Mouse (Mus musculus) yolk sac, embryonic 10.5 days (tissue): ENCODE measurements around the gene Ifnz.
"Not testable (repeated sequence)": the region's sequence is repeated elsewhere in the genome, so short reads cannot be mapped to it uniquely, and the experiment has no call there.

ENCODE experiments used
- DNase-seq: peaks from one replicate; pipeline ENCODE4 v3.0.0-alpha.2; 2017; ENCODE audit warnings: low spot score

Ifnz gene

GRCm38 (mm10) chr4:88781831-88782230, at the start of gene Ifnz:
Gene Ifnz (plus strand): TSS chr4:88782131.
- DNase-seq = not testable (repeated sequence)

- no peak for DNase-seq
These were observed 43.5 kb upstream of the Ifnz start for GRCm38 (mm10) chr4:88738480-88738879.

GRCm38 (mm10) chr4:88739036-88739435, 42.9 kb upstream of the Ifnz start:
- DNase-seq = no peak

- DNase-seq = no peak
These were observed 40.5 kb upstream of the Ifnz start for GRCm38 (mm10) chr4:88741426-88741825.

- no peak for DNase-seq
These were observed 39.1 kb upstream of the Ifnz start for GRCm38 (mm10) chr4:88742771-88743371.

GRCm38 (mm10) chr4:88744207-88744606, 37.7 kb upstream of the Ifnz start:
- DNase-seq = no peak

- no peak for DNase-seq
These were observed 32.0 kb upstream of the Ifnz start for GRCm38 (mm10) chr4:88749926-88750325.

- not testable (repeated sequence) for DNase-seq
These were observed 27.1 kb upstream of the Ifnz start, which contains the start of gene Gm13271 for GRCm38 (mm10) chr4:88754818-88755340. Gene Gm13271 (plus strand): TSS chr4:88754868.

- peak; percentile 32 for DNase-seq
These were observed 25.1 kb upstream of the Ifnz start for GRCm38 (mm10) chr4:88756581-88757513.

- peak; percentile 86 for DNase-seq
These were observed 24.3 kb upstream of the Ifnz start for GRCm38 (mm10) chr4:88757628-88758031.

GRCm38 (mm10) chr4:88758751-88759150, 23.2 kb upstream of the Ifnz start:
- DNase-seq = not testable (repeated sequence)

- not testable (repeated sequence) for DNase-seq
These were observed 22.2 kb upstream of the Ifnz start, which contains the start of gene Gm13283 for GRCm38 (mm10) chr4:88759610-88760268. Gene Gm13283 (plus strand): TSS chr4:88760119.

- DNase-seq = peak; percentile 64
These were observed 21.5 kb upstream of the Ifnz start for GRCm38 (mm10) chr4:88760431-88760830.

GRCm38 (mm10) chr4:88761776-88762175, 20.2 kb upstream of the Ifnz start:
- DNase-seq = not testable (repeated sequence)

- DNase-seq = not testable (repeated sequence)
These were observed 19.6 kb upstream of the Ifnz start for GRCm38 (mm10) chr4:88762341-88762740.

GRCm38 (mm10) chr4:88763384-88764018, 18.4 kb upstream of the Ifnz start:
- peak; percentile 74 for DNase-seq

GRCm38 (mm10) chr4:88773534-88773933, 8.4 kb upstream of the Ifnz start, which contains the start of gene Gm13290:
Gene Gm13290 (plus strand): TSS chr4:88773834.
- not testable (repeated sequence) for DNase-seq

- not testable (repeated sequence) for DNase-seq
These were observed 5.3 kb upstream of the Ifnz start, which contains the start of gene Gm13289 for GRCm38 (mm10) chr4:88776622-88777021. Gene Gm13289 (plus strand): TSS chr4:88776922.

- DNase-seq = not testable (repeated sequence)
These were observed 2.4 kb upstream of the Ifnz start, which contains the start of gene Gm13272 for GRCm38 (mm10) chr4:88779550-88779949. Gene Gm13272 (plus strand): TSS chr4:88779850.

GRCm38 (mm10) chr4:88780320-88780719, 1.6 kb upstream of the Ifnz start:
- DNase-seq = not testable (repeated sequence)

GRCm38 (mm10) chr4:88782335-88782734, 404 bp downstream of the Ifnz start:
- DNase-seq = not testable (repeated sequence)
